Mouse (Mus musculus): ENCODE data around the gene Gpt2. TPM values are rescaled to one million over a fixed set of nuclear protein-coding genes. Genes with fewer than 3 reads are reported as not detected.

Gene Gpt2
- total and polyA plus RNA-seq, 3 experiments, result 29.7 to 50.0 (median 37.8) TPM

- in situ Hi-C loops (cut with MboI; ENCODE audit: low pct_ligation_motif_present, low pct_unique_long_range_greater_than_20kb, low sequenced_read_pairs), result no loop called here
- no peak for TF ChIP-seq TCF12 (IDR thresholded peaks at IDR 0.05; ENCODE audit: low read depth, low read length)
- no peak for TF ChIP-seq JUN (IDR thresholded peaks at IDR 0.05; ENCODE audit: insufficient read depth, low read depth, low read length)
- no peak for TF ChIP-seq USF1 (IDR thresholded peaks at IDR 0.05; ENCODE audit: low read depth, low read length)
- TF ChIP-seq EP300 (IDR thresholded peaks at IDR 0.05; ENCODE audit: low read length), result no peak
- no peak for TF ChIP-seq PAX5 (IDR thresholded peaks at IDR 0.05; ENCODE audit: low read length)
- no peak for TF ChIP-seq NELFE (IDR thresholded peaks at IDR 0.05; ENCODE audit: low read depth, low read length)
- TF ChIP-seq SMC3 (IDR thresholded peaks at IDR 0.05; ENCODE audit: low read depth, low read length), result no peak
- no peak for TF ChIP-seq RCOR1 (conservative IDR thresholded peaks at IDR 0.05; ENCODE audit: low read depth, low read length)
- TF ChIP-seq TBP (conservative IDR thresholded peaks at IDR 0.05; ENCODE audit: low read depth, low read length), result no peak
- no peak for TF ChIP-seq CTCF (conservative IDR thresholded peaks at IDR 0.05 in 1 of 2, IDR thresholded peaks at IDR 0.05 in 1 of 2; ENCODE audit: low read depth in 2 of 2, low read length in 2 of 2)
- TF ChIP-seq MEF2A (IDR thresholded peaks at IDR 0.05; ENCODE audit: borderline replicate concordance, low read depth, low read length), result no peak
- TF ChIP-seq ZMIZ1 (IDR thresholded peaks at IDR 0.05; ENCODE audit: low read depth, low read length), result no peak
These were observed 10.5 kb upstream of the Gpt2 start for GRCm38 (mm10) chr8:85481900-85482299.

GRCm38 (mm10) chr8:85482427-85482826 lies 9.9 kb upstream of the Gpt2 start:
- dilution Hi-C loops (cut with MboI; ENCODE audit: extremely low pct_ligation_motif_present, extremely low pct_unique_long_range_greater_than_20kb, low sequenced_read_pairs), result no loop called here
- no peak overlapping the region for H3K4me3 ChIP-seq (replicated peaks in 1 of 3; ENCODE audit: low read depth in 2 of 3, low read length in 2 of 3, poor library complexity in 1 of 3)
- H3K9ac ChIP-seq (ENCODE audit: insufficient read depth, low read depth), result no peak overlapping the region

More at GRCm38 (mm10) chr8:85481900-85482299, 10.5 kb upstream of the Gpt2 start:
- H3K36me3 ChIP-seq (replicated peaks in 1 of 2; ENCODE audit: control insufficient read depth in 1 of 2, insufficient read depth in 1 of 2, low read length in 1 of 2), result no peaks in the 10 kb centered on the region
- no peak overlapping the region for H3K9ac ChIP-seq (ENCODE audit: insufficient read depth, low read depth)
- H3K27me3 ChIP-seq (replicated peaks), result no peaks in the 10 kb centered on the region
- no peak overlapping the region for H3K4me2 ChIP-seq (ENCODE audit: insufficient read depth, low read depth, poor library complexity, severe bottlenecking)
- dilution Hi-C loops (cut with MboI; ENCODE audit: extremely low pct_ligation_motif_present, extremely low pct_unique_long_range_greater_than_20kb, low sequenced_read_pairs), result no loop called here
- no peak overlapping the region for H3K4me3 ChIP-seq (replicated peaks in 1 of 3; ENCODE audit: low read depth in 2 of 3, low read length in 2 of 3, poor library complexity in 1 of 3)
- no peaks in the 10 kb centered on the region for H3K79me2 ChIP-seq (replicated peaks; ENCODE audit: control insufficient read depth, extremely low read depth, insufficient read depth, poor library complexity, severe bottlenecking)
- no peak overlapping the region for H3K27ac ChIP-seq (ENCODE audit: insufficient read depth, low read depth)
- DNase-seq (ENCODE audit: extremely low read depth), result no peak
- H3K4me1 ChIP-seq (ENCODE audit: control insufficient read depth in 1 of 2, insufficient read depth in 2 of 2), result peaks cover 3 to 9% of the 10 kb centered on the region in 2 experiments
- H3K9me3 ChIP-seq (replicated peaks; ENCODE audit: low read length), result peaks cover 3% of the 10 kb centered on the region

More at GRCm38 (mm10) chr8:85482427-85482826, 9.9 kb upstream of the Gpt2 start:
- DNase-seq (ENCODE audit: extremely low read depth), result no peak
- Histone ChIP-seq H3K27me3 (replicated peaks) (no peaks in the 10 kb centered on the region), H3K4me1 (ENCODE audit: control insufficient read depth in 1 of 2, insufficient read depth in 2 of 2) (peaks cover 3 to 5% of the 10 kb centered on the region in 2 experiments), H3K9me3 (replicated peaks; ENCODE audit: low read length) (peaks cover 3% of the 10 kb centered on the region), H3K4me2 (ENCODE audit: insufficient read depth, low read depth, poor library complexity, severe bottlenecking) (no peak overlapping the region), H3K27ac (ENCODE audit: insufficient read depth, low read depth) (no peak overlapping the region), H3K36me3 (replicated peaks in 1 of 2; ENCODE audit: control insufficient read depth in 1 of 2, insufficient read depth in 1 of 2, low read length in 1 of 2) (no peaks in the 10 kb centered on the region), H3K79me2 (replicated peaks; ENCODE audit: control insufficient read depth, extremely low read depth, insufficient read depth, poor library complexity, severe bottlenecking) (no peaks in the 10 kb centered on the region)
- in situ Hi-C loops (cut with MboI; ENCODE audit: low pct_ligation_motif_present, low pct_unique_long_range_greater_than_20kb, low sequenced_read_pairs), result no loop called here
- TF ChIP-seq TCF12 (IDR thresholded peaks at IDR 0.05; ENCODE audit: low read depth, low read length) (no peak), KAT2A (IDR thresholded peaks at IDR 0.05; ENCODE audit: insufficient replicate concordance, low read length) (no peak), ZMIZ1 (IDR thresholded peaks at IDR 0.05; ENCODE audit: low read depth, low read length) (no peak), MEF2A (IDR thresholded peaks at IDR 0.05; ENCODE audit: borderline replicate concordance, low read depth, low read length) (no peak), POLR2AphosphoS2 (IDR thresholded peaks at IDR 0.05; ENCODE audit: low read depth, low read length) (no peak), RCOR1 (conservative IDR thresholded peaks at IDR 0.05; ENCODE audit: low read depth, low read length) (no peak), MYC (IDR thresholded peaks at IDR 0.05; ENCODE audit: low read depth, low read length) (no peak), ZKSCAN1 (IDR thresholded peaks at IDR 0.05; ENCODE audit: borderline replicate concordance, low read depth, low read length) (no peak), NRF1 (IDR thresholded peaks at IDR 0.05; ENCODE audit: low read depth, low read length) (no peak)

Data from CH12.LX (cell line).